Mouse (Mus musculus): ENCODE data around the gene Id2. TPM values are rescaled to one million over a fixed set of nuclear protein-coding genes. Genes with fewer than 3 reads are reported as not detected.

Id2 gene
- total and polyA plus RNA-seq, 2 experiments from 2014 or later, result 146 to 200 TPM

DNA sequence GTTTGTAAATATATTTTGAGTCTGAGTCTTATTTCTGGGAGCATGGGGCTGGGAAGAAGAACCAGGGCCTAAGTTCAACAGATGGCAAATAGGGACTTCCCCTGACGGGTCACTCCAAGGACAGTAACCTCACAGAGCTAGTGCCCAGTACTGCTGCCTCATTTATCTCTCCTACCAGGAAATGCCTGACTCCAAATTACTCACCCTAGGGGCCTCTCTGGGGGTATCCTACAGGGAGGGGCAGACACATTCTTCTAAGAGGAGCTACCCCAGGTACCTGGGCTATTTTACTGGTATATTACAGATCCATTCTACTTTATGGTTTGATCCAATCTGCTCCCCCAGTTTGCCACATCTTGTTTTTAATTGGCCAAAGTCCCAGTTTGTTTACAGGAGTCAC, 7.5 kb downstream of the Id2 start:
- 75% methylated on average over 1 of the region's 1 CpGs for WGBS
- Histone ChIP-seq H3K4me1 (ENCODE audit: insufficient read depth, low read length) (no peaks in the 10 kb centered on the region; the same call in 1 of the 2 replicates), H3K9ac (replicated peaks; ENCODE audit: low read length, poor library complexity, severe bottlenecking) (no peak overlapping the region), H3K4me3 (ENCODE audit: low read depth, low read length) (no peak overlapping the region), H3K36me3 (ENCODE audit: insufficient read depth, low read length) (no peaks in the 10 kb centered on the region), H3K9me3 (ENCODE audit: low read length) (no peaks in the 10 kb centered on the region), H3K27me3 (ENCODE audit: insufficient read depth, low read length) (no peaks in the 10 kb centered on the region), H3K27ac (ENCODE audit: low read depth, low read length) (no peak overlapping the region), H3K4me2 (ENCODE audit: low read depth, low read length, poor library complexity, severe bottlenecking) (no peak overlapping the region)
- TF ChIP-seq CTCF (IDR thresholded peaks at IDR 0.05), result no peak
- DNase-seq (ENCODE audit: low spot score), result no peak
- ATAC-seq (ENCODE audit: low FRiP score), result no peak

GRCm38 (mm10) chr12:25086966-25087365, 10.0 kb downstream of the Id2 start:
- H3K27ac ChIP-seq (ENCODE audit: low read depth, low read length), result no peak overlapping the region
- TF ChIP-seq CTCF (IDR thresholded peaks at IDR 0.05), result no peak
- no peaks in the 10 kb centered on the region for H3K36me3 ChIP-seq (ENCODE audit: insufficient read depth, low read length)
- no peak overlapping the region for H3K4me3 ChIP-seq (ENCODE audit: low read depth, low read length)
- DNase-seq (ENCODE audit: low spot score) (peak; percentile 18), ATAC-seq (ENCODE audit: low FRiP score) (no peak)
- no peaks in the 10 kb centered on the region for H3K9me3 ChIP-seq (ENCODE audit: low read length)
- no peaks in the 10 kb centered on the region for H3K4me1 ChIP-seq (ENCODE audit: insufficient read depth, low read length)
- 68% methylated on average over 4 of the region's 4 CpGs for WGBS
- no peak overlapping the region for H3K9ac ChIP-seq (replicated peaks; ENCODE audit: low read length, poor library complexity, severe bottlenecking)
- H3K27me3 ChIP-seq (ENCODE audit: insufficient read depth, low read length), result no peaks in the 10 kb centered on the region
- H3K4me2 ChIP-seq (ENCODE audit: low read depth, low read length, poor library complexity, severe bottlenecking), result no peak overlapping the region

DNA sequence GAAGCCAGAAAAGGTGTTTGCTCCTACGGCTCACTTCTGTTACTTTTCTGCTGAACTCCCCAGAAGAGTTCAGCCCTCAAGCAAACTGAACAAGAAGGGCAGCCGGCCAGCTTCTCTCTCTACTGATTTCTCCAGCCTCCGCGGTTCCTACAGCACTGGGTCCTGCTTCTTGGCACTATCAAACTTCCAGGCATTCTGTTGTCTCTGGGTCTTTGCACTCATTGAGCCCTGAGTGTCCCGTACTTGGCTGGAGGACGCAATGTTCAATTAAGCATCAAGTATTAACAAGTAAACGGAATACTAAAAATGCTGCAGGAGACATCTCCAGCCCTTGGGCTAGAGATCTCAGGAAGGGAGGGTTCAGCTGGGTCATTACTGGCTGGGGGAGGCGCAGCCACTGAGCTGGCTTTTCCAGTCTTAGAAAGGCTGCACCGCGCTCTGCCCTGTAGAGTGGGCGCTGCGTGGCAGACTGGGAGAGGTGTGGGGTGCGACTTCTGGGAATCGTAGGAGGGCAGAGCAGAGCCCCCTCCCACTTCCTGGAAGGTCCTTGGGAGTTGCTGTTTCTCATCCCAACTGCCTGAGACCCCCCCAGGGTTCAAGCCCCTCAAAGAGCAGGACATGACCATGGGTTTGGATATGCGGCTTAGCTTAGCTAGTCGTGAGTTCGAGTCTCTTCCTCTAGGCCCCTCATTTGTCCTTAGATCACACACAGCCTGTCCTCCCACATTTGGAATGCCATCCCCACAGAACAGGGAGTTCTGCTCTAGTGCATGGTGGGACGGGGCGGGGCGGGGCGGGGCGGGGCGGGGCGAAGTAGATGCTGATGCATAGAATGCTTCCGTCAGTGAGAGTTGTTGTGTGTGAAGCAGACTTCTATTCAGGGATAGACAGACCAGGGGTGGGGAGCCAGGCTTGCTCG, 13.4 kb downstream of the Id2 start:
- no peak overlapping the region for H3K4me2 ChIP-seq (ENCODE audit: low read depth, low read length, poor library complexity, severe bottlenecking)
- H3K27me3 ChIP-seq (ENCODE audit: insufficient read depth, low read length), result no peaks in the 10 kb centered on the region
- ATAC-seq (ENCODE audit: low FRiP score) (no peak), DNase-seq (ENCODE audit: low spot score) (peak; percentile 49)
- no peaks in the 10 kb centered on the region for H3K36me3 ChIP-seq (ENCODE audit: insufficient read depth, low read length)
- H3K27ac ChIP-seq (ENCODE audit: low read depth, low read length), result no peak overlapping the region
- H3K4me1 ChIP-seq (ENCODE audit: insufficient read depth, low read length), result no peaks in the 10 kb centered on the region
- no peak for TF ChIP-seq CTCF (IDR thresholded peaks at IDR 0.05)
- 35% methylated on average over 26 of the region's 26 CpGs for WGBS
- H3K4me3 ChIP-seq (ENCODE audit: low read depth, low read length), result no peak overlapping the region
- no peaks in the 10 kb centered on the region for H3K9me3 ChIP-seq (ENCODE audit: low read length)
- no peak overlapping the region for H3K9ac ChIP-seq (replicated peaks; ENCODE audit: low read length, poor library complexity, severe bottlenecking)

DNA sequence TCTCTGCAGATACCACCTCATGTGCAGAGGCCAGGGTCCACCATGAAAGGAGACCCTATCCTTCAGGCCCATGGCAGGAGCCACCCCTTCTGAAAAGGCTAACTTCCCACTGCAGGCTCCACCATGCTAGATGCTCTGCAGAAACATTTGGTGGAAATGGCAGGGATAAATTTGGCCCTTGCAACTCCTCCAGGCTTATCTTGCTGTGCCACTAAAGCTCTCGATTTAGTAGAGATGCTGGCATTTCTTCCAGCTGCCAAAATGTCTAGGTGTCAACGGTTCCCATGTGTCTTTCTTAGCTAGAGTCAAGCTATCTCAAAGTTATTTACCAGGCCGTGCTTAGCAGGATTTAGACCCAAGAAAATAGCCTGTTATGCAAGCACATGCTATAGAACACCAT, 22.6 kb downstream of the Id2 start:
- no peak overlapping the region for H3K4me3 ChIP-seq (ENCODE audit: low read depth, low read length)
- H3K9me3 ChIP-seq (ENCODE audit: low read length), result no peaks in the 10 kb centered on the region
- no peak overlapping the region for H3K27ac ChIP-seq (ENCODE audit: low read depth, low read length)
- no peak overlapping the region for H3K9ac ChIP-seq (replicated peaks; ENCODE audit: low read length, poor library complexity, severe bottlenecking)
- no peak for TF ChIP-seq CTCF (IDR thresholded peaks at IDR 0.05)
- no peaks in the 10 kb centered on the region for H3K27me3 ChIP-seq (ENCODE audit: insufficient read depth, low read length)
- 90% methylated on average over 3 of the region's 3 CpGs for WGBS
- no peaks in the 10 kb centered on the region for H3K4me1 ChIP-seq (ENCODE audit: insufficient read depth, low read length)
- DNase-seq (ENCODE audit: low spot score) (no peak), ATAC-seq (ENCODE audit: low FRiP score) (no peak)
- no peaks in the 10 kb centered on the region for H3K36me3 ChIP-seq (ENCODE audit: insufficient read depth, low read length)
- no peak overlapping the region for H3K4me2 ChIP-seq (ENCODE audit: low read depth, low read length, poor library complexity, severe bottlenecking)

- Histone ChIP-seq H3K27ac (ENCODE audit: low read depth, low read length) (no peak overlapping the region), H3K4me3 (ENCODE audit: low read depth, low read length) (no peak overlapping the region), H3K9me3 (ENCODE audit: low read length) (no peaks in the 10 kb centered on the region), H3K9ac (replicated peaks; ENCODE audit: low read length, poor library complexity, severe bottlenecking) (no peak overlapping the region), H3K27me3 (ENCODE audit: insufficient read depth, low read length) (no peaks in the 10 kb centered on the region), H3K4me2 (ENCODE audit: low read depth, low read length, poor library complexity, severe bottlenecking) (no peak overlapping the region), H3K36me3 (ENCODE audit: insufficient read depth, low read length) (no peaks in the 10 kb centered on the region), H3K4me1 (ENCODE audit: insufficient read depth, low read length) (no peaks in the 10 kb centered on the region)
- ATAC-seq (ENCODE audit: low FRiP score) (no peak), DNase-seq (ENCODE audit: low spot score) (no peak)
- TF ChIP-seq CTCF (IDR thresholded peaks at IDR 0.05), result no peak
- 82% methylated on average over 4 of the region's 4 CpGs for WGBS
Measured at GRCm38 (mm10) chr12:25073374-25073773, 23.6 kb downstream of the Id2 start.

GRCm38 (mm10) chr12:25062264-25062663, 34.7 kb downstream of the Id2 start:
- DNase-seq (ENCODE audit: low spot score) (no peak), ATAC-seq (ENCODE audit: low FRiP score) (no peak)
- peaks cover 15% of the 10 kb centered on the region for H3K36me3 ChIP-seq (ENCODE audit: insufficient read depth, low read length)
- H3K4me1 ChIP-seq (ENCODE audit: insufficient read depth, low read length), result no peaks in the 10 kb centered on the region
- no peak overlapping the region for H3K9ac ChIP-seq (replicated peaks; ENCODE audit: low read length, poor library complexity, severe bottlenecking)
- H3K4me3 ChIP-seq (ENCODE audit: low read depth, low read length), result no peak overlapping the region
- H3K9me3 ChIP-seq (ENCODE audit: low read length), result no peaks in the 10 kb centered on the region
- no peak overlapping the region for H3K27ac ChIP-seq (ENCODE audit: low read depth, low read length)
- no peaks in the 10 kb centered on the region for H3K27me3 ChIP-seq (ENCODE audit: insufficient read depth, low read length)
- H3K4me2 ChIP-seq (ENCODE audit: low read depth, low read length, poor library complexity, severe bottlenecking), result no peak overlapping the region
- TF ChIP-seq CTCF (IDR thresholded peaks at IDR 0.05), result no peak
- 52% methylated on average over 6 of the region's 6 CpGs for WGBS

All from midbrain, postnatal 0 days (tissue).